Mouse (Mus musculus): ENCODE data around the gene Cul1. TPM values are rescaled to one million over a fixed set of nuclear protein-coding genes. Genes with fewer than 3 reads are reported as not detected.
A peak's percentile ranks its signal among the peaks of the same experiment; 100 is the strongest.

Cul1 gene
- total RNA-seq (2014; rRNA removed): 83.3 and 93.3 TPM in 2 replicates
- 111 TPM in 2 replicates for polyA plus RNA-seq (2015; fragmentation: Nextera tagmentation; extraction: Ambion mirVana)

GRCm38 (mm10) chr6:47453098-47453497, at the start of gene Cul1:
Gene Cul1 (plus strand): TSS chr6:47453398.
- no peak for ATAC-seq
- 46% methylated on average over 2 of the region's 2 CpGs for whole genome bisulfite sequencing
- Histone ChIP-seq H3K4me2 (ENCODE audit: low read depth, low read length) (peak within 1 kb of the TSS; percentile 81), H3K4me1 (ENCODE audit: insufficient read depth, low read length) (no peaks in the 10 kb centered on the region; the same call in 1 of the 2 replicates), H3K9me3 (ENCODE audit: low read length) (no peaks in the 10 kb centered on the region), H3K27ac (peak within 1 kb of the TSS; percentile 92), H3K9ac (replicated peaks; ENCODE audit: low read length) (peak within 1 kb of the TSS; percentile 100), H3K36me3 (ENCODE audit: insufficient read depth, low read length) (no peaks in the 10 kb centered on the region), H3K27me3 (ENCODE audit: insufficient read depth, low read length) (no peaks in the 10 kb centered on the region), H3K4me3 (ENCODE audit: low read length) (peak within 1 kb of the TSS; percentile 79)
- no peak for DNase-seq (ENCODE audit: low spot score)
- TF ChIP-seq CTCF (IDR thresholded peaks at IDR 0.05; ENCODE audit: low read depth): no peak

GRCm38 (mm10) chr6:47404419-47405382, 48.5 kb upstream of the Cul1 start:
- Histone ChIP-seq H3K36me3 (ENCODE audit: insufficient read depth, low read length) (no peaks in the 10 kb centered on the region), H3K27ac (no peak overlapping the region), H3K4me2 (ENCODE audit: low read depth, low read length) (no peak overlapping the region), H3K27me3 (ENCODE audit: insufficient read depth, low read length) (no peaks in the 10 kb centered on the region), H3K4me1 (ENCODE audit: insufficient read depth, low read length) (no peaks in the 10 kb centered on the region), H3K4me3 (ENCODE audit: low read length) (no peak overlapping the region), H3K9ac (replicated peaks; ENCODE audit: low read length) (no peak overlapping the region), H3K9me3 (ENCODE audit: low read length) (no peaks in the 10 kb centered on the region)
- no peak for TF ChIP-seq CTCF (IDR thresholded peaks at IDR 0.05; ENCODE audit: low read depth)
- ATAC-seq: no peak
- WGBS: 71% methylated on average over 11 of the region's 11 CpGs
- peak; percentile 36 for DNase-seq (ENCODE audit: low spot score)

- H3K27me3 ChIP-seq (ENCODE audit: insufficient read depth, low read length): no peaks in the 10 kb centered on the region
- no peak overlapping the region for H3K27ac ChIP-seq
- H3K4me3 ChIP-seq (ENCODE audit: low read length): no peak overlapping the region
- ATAC-seq (no peak), DNase-seq (ENCODE audit: low spot score) (peak; percentile 19)
- H3K4me1 ChIP-seq (ENCODE audit: insufficient read depth, low read length): no peaks in the 10 kb centered on the region
- no peak overlapping the region for H3K4me2 ChIP-seq (ENCODE audit: low read depth, low read length)
- no peaks in the 10 kb centered on the region for H3K9me3 ChIP-seq (ENCODE audit: low read length)
- H3K36me3 ChIP-seq (ENCODE audit: insufficient read depth, low read length): no peaks in the 10 kb centered on the region
- TF ChIP-seq CTCF (IDR thresholded peaks at IDR 0.05; ENCODE audit: low read depth): no peak
- WGBS: 35% methylated on average over 4 of the region's 4 CpGs
- no peak overlapping the region for H3K9ac ChIP-seq (replicated peaks; ENCODE audit: low read length)
These were observed 40.2 kb upstream of the Cul1 start for GRCm38 (mm10) chr6:47412886-47413606.

- Histone ChIP-seq H3K9me3 (ENCODE audit: low read length) (no peaks in the 10 kb centered on the region), H3K4me3 (ENCODE audit: low read length) (no peak overlapping the region), H3K4me2 (ENCODE audit: low read depth, low read length) (no peak overlapping the region), H3K4me1 (ENCODE audit: insufficient read depth, low read length) (no peaks in the 10 kb centered on the region), H3K27me3 (ENCODE audit: insufficient read depth, low read length) (no peaks in the 10 kb centered on the region), H3K9ac (replicated peaks; ENCODE audit: low read length) (no peak overlapping the region), H3K27ac (no peak overlapping the region), H3K36me3 (ENCODE audit: insufficient read depth, low read length) (no peaks in the 10 kb centered on the region)
- ATAC-seq: no peak
- no peak for DNase-seq (ENCODE audit: low spot score)
- TF ChIP-seq CTCF (IDR thresholded peaks at IDR 0.05; ENCODE audit: low read depth): no peak
- 28% methylated on average over 2 of the region's 2 CpGs for WGBS
These were observed 39.5 kb upstream of the Cul1 start for GRCm38 (mm10) chr6:47413656-47414055.

- no peaks in the 10 kb centered on the region for H3K9me3 ChIP-seq (ENCODE audit: low read length)
- H3K27ac ChIP-seq: no peak overlapping the region
- no peaks in the 10 kb centered on the region for H3K36me3 ChIP-seq (ENCODE audit: insufficient read depth, low read length)
- no peak overlapping the region for H3K4me2 ChIP-seq (ENCODE audit: low read depth, low read length)
- DNase-seq (ENCODE audit: low spot score) (no peak), ATAC-seq (no peak)
- no peak overlapping the region for H3K4me3 ChIP-seq (ENCODE audit: low read length)
- H3K9ac ChIP-seq (replicated peaks; ENCODE audit: low read length): no peak overlapping the region
- WGBS: 68% methylated on average over 3 of the region's 3 CpGs
- no peak for TF ChIP-seq CTCF (IDR thresholded peaks at IDR 0.05; ENCODE audit: low read depth)
- H3K4me1 ChIP-seq (ENCODE audit: insufficient read depth, low read length): no peaks in the 10 kb centered on the region
- no peaks in the 10 kb centered on the region for H3K27me3 ChIP-seq (ENCODE audit: insufficient read depth, low read length)
These were observed 34.5 kb upstream of the Cul1 start for GRCm38 (mm10) chr6:47418691-47419090.

- Histone ChIP-seq H3K27ac (no peak overlapping the region), H3K9me3 (ENCODE audit: low read length) (no peaks in the 10 kb centered on the region), H3K9ac (replicated peaks; ENCODE audit: low read length) (no peak overlapping the region), H3K4me2 (ENCODE audit: low read depth, low read length) (no peak overlapping the region), H3K36me3 (ENCODE audit: insufficient read depth, low read length) (no peaks in the 10 kb centered on the region), H3K27me3 (ENCODE audit: insufficient read depth, low read length) (no peaks in the 10 kb centered on the region), H3K4me1 (ENCODE audit: insufficient read depth, low read length) (no peaks in the 10 kb centered on the region), H3K4me3 (ENCODE audit: low read length) (no peak overlapping the region)
- no peak for TF ChIP-seq CTCF (IDR thresholded peaks at IDR 0.05; ENCODE audit: low read depth)
- DNase-seq (ENCODE audit: low spot score) (no peak), ATAC-seq (no peak)
These were observed 33.0 kb upstream of the Cul1 start for GRCm38 (mm10) chr6:47420156-47420555.
